Mouse (Mus musculus) fat pad, adult 2 months (tissue): Measurements from ENCODE around the gene Mbtd1.

ENCODE experiments used
- DNase-seq: peaks from one replicate; pipeline ENCODE4 v3.0.0-alpha.2; 2011; ENCODE audit warnings: low read depth, low spot score; ENCODE audit errors: extremely low read depth

The Mbtd1 gene

GRCm38 (mm10) chr11:93948887-93949567, 63.4 kb downstream of the Mbtd1 start:
- DNase-seq = no peak

GRCm38 (mm10) chr11:93950045-93950444, 64.4 kb downstream of the Mbtd1 start:
- DNase-seq = no peak

GRCm38 (mm10) chr11:93952376-93952775, 66.7 kb downstream of the Mbtd1 start:
- no peak for DNase-seq

- peak; percentile 55 for DNase-seq
Measured at GRCm38 (mm10) chr11:93954738-93955255, 69.1 kb downstream of the Mbtd1 start.

GRCm38 (mm10) chr11:93955256-93956150, 69.9 kb downstream of the Mbtd1 start:
- no peak for DNase-seq

GRCm38 (mm10) chr11:93956159-93956558, 70.5 kb downstream of the Mbtd1 start, which contains the start of gene Nme2:
TSS of gene Nme2 (minus strand) at chr11:93956259.
- no peak for DNase-seq

- no peak for DNase-seq
Measured at GRCm38 (mm10) chr11:93957031-93957555, 71.4 kb downstream of the Mbtd1 start.

GRCm38 (mm10) chr11:93957746-93958145, 72.1 kb downstream of the Mbtd1 start:
- DNase-seq = no peak

GRCm38 (mm10) chr11:93961482-93961881, 75.8 kb downstream of the Mbtd1 start:
- no peak for DNase-seq

GRCm38 (mm10) chr11:93963013-93963412, 77.4 kb downstream of the Mbtd1 start:
- DNase-seq = no peak

- DNase-seq = no peak
Measured at GRCm38 (mm10) chr11:93965391-93965790, 79.7 kb downstream of the Mbtd1 start.

GRCm38 (mm10) chr11:93967381-93967780, 81.7 kb downstream of the Mbtd1 start:
- no peak for DNase-seq

- peak; percentile 89 for DNase-seq
Measured at GRCm38 (mm10) chr11:93968005-93968847, 82.6 kb downstream of the Mbtd1 start, which contains the start of the genes Gm20390 and Nme1. TSS of gene Gm20390 (minus strand) at chr11:93968293. TSS of gene Nme1 (minus strand) at chr11:93968521.

GRCm38 (mm10) chr11:93968848-93969128, 83.1 kb downstream of the Mbtd1 start:
- DNase-seq = no peak

GRCm38 (mm10) chr11:93969171-93969570, 83.5 kb downstream of the Mbtd1 start:
- no peak for DNase-seq

- no peak for DNase-seq
Measured at GRCm38 (mm10) chr11:93969799-93970198, 84.1 kb downstream of the Mbtd1 start.

GRCm38 (mm10) chr11:93972951-93973350, 87.3 kb downstream of the Mbtd1 start:
- no peak for DNase-seq

GRCm38 (mm10) chr11:93979502-93980049, 93.9 kb downstream of the Mbtd1 start:
- no peak for DNase-seq

GRCm38 (mm10) chr11:93984619-93985018, 99.0 kb downstream of the Mbtd1 start:
- DNase-seq = no peak

- no peak for DNase-seq
Measured at GRCm38 (mm10) chr11:93985265-93985664, 99.6 kb downstream of the Mbtd1 start.
